Mouse (Mus musculus) adrenal gland, postnatal 10 days (tissue): ENCODE measurements at regions not wholly inside any gene's neighbourhood (a gene's known extent, or its start where the extent isn't known, plus 50 kb on each side); places are given as distances from the start of the nearest gene placed in this dataset.

Experiments
- DNase-seq: peaks from one replicate; pipeline ENCODE4 v3.0.0; 2021; ENCODE audit warnings: mixed read lengths

- no peak for DNase-seq
Observed at GRCm38 (mm10) chr9:98791709-98792108, 50.6 kb upstream of the Prr23a1 start.

GRCm38 (mm10) chr9:98773651-98774185 lies 68.6 kb upstream of the Prr23a1 start:
- DNase-seq, result no peak

- no peak for DNase-seq
Observed at GRCm38 (mm10) chr9:98773212-98773611, 69.1 kb upstream of the Prr23a1 start.

- no peak for DNase-seq
Observed at GRCm38 (mm10) chr9:98754764-98755163, 87.5 kb upstream of the Prr23a1 start.

- no peak for DNase-seq
Observed at GRCm38 (mm10) chr9:98753356-98753953, 88.8 kb upstream of the Prr23a1 start.

GRCm38 (mm10) chr9:98743785-98744184 lies 98.5 kb upstream of the Prr23a1 start:
- no peak for DNase-seq

- no peak for DNase-seq
Observed at GRCm38 (mm10) chr9:98727276-98727860, 114.9 kb upstream of the Prr23a1 start.

GRCm38 (mm10) chr9:98726638-98727037 lies 115.7 kb upstream of the Prr23a1 start:
- DNase-seq, result no peak

- no peak for DNase-seq
Observed at GRCm38 (mm10) chr9:98722885-98723284, 119.4 kb upstream of the Prr23a1 start.

GRCm38 (mm10) chr9:98721381-98721780 lies 119.9 kb upstream of the Mrps22 start:
- no peak for DNase-seq

GRCm38 (mm10) chr9:98717701-98718270 lies 116.3 kb upstream of the Mrps22 start:
- peak; percentile 18 for DNase-seq

GRCm38 (mm10) chr9:98714661-98715060 lies 113.2 kb upstream of the Mrps22 start:
- DNase-seq, result no peak

- no peak for DNase-seq
Observed at GRCm38 (mm10) chr9:98712826-98713225, 111.4 kb upstream of the Mrps22 start.

GRCm38 (mm10) chr9:98712023-98712563 lies 110.6 kb upstream of the Mrps22 start:
- DNase-seq, result no peak

GRCm38 (mm10) chr9:98710155-98710710 lies 108.8 kb upstream of the Mrps22 start:
- DNase-seq, result no peak

- DNase-seq, result no peak
Observed at GRCm38 (mm10) chr9:98708001-98708680, 106.7 kb upstream of the Mrps22 start.

- DNase-seq, result no peak
Observed at GRCm38 (mm10) chr9:98707491-98707890, 106.0 kb upstream of the Mrps22 start.

GRCm38 (mm10) chr9:98704131-98704530 lies 102.7 kb upstream of the Mrps22 start:
- no peak for DNase-seq

- DNase-seq, result no peak
Observed at GRCm38 (mm10) chr9:98703331-98703730, 101.9 kb upstream of the Mrps22 start.

- no peak for DNase-seq
Observed at GRCm38 (mm10) chr9:98700571-98700970, 99.1 kb upstream of the Mrps22 start.

- peak; percentile 39 for DNase-seq
Observed at GRCm38 (mm10) chr9:98697155-98697554, 95.7 kb upstream of the Mrps22 start.

GRCm38 (mm10) chr9:98695035-98695434 lies 93.6 kb upstream of the Mrps22 start:
- no peak for DNase-seq
